Mouse (Mus musculus): ENCODE data around the gene Sec13.

The Sec13 gene

GRCm38 (mm10) chr6:113697222-113698205 lies 43.0 kb downstream of the Sec13 start:
- DNase-seq: peak; percentile 28 to 58

GRCm38 (mm10) chr6:113696582-113697221 lies 43.8 kb downstream of the Sec13 start, which contains the start of gene Tatdn2:
Gene Tatdn2 (plus strand): TSS chr6:113697050.
- DNase-seq: peak; percentile 94 to 98

- DNase-seq: peak in 1 of 2 experiments; percentile 11
Measured at GRCm38 (mm10) chr6:113695766-113696355, 44.7 kb downstream of the Sec13 start.

GRCm38 (mm10) chr6:113695203-113695602 lies 45.3 kb downstream of the Sec13 start:
- DNase-seq: no peak

GRCm38 (mm10) chr6:113693377-113693776 lies 47.2 kb downstream of the Sec13 start:
- no peak for DNase-seq

DNA sequence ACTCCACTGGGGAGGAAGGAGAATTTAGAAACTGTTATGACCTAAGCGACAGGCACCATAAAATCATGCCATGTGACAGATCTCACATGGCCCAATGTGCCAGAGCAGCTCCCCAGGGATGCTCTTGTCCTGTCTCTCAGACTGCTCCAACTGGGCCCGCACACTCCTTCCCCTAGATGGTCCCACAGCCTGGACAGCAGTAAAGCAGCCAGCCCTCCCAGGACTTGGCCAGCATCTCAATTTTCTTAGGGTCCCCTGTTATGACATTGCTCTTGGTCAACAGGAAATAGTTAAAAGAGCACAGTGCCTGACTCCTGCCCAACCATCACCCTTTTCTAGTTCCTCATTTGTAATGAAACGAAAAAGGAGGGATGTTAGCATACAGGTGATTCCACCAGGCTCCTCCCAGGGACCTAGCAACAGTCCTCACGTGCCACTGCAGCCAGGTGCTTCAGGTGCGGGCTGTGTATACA lies 47.8 kb downstream of the Sec13 start:
- DNase-seq: no peak

GRCm38 (mm10) chr6:113691084-113691462 lies 49.5 kb downstream of the Sec13 start:
- no peak for DNase-seq

DNA sequence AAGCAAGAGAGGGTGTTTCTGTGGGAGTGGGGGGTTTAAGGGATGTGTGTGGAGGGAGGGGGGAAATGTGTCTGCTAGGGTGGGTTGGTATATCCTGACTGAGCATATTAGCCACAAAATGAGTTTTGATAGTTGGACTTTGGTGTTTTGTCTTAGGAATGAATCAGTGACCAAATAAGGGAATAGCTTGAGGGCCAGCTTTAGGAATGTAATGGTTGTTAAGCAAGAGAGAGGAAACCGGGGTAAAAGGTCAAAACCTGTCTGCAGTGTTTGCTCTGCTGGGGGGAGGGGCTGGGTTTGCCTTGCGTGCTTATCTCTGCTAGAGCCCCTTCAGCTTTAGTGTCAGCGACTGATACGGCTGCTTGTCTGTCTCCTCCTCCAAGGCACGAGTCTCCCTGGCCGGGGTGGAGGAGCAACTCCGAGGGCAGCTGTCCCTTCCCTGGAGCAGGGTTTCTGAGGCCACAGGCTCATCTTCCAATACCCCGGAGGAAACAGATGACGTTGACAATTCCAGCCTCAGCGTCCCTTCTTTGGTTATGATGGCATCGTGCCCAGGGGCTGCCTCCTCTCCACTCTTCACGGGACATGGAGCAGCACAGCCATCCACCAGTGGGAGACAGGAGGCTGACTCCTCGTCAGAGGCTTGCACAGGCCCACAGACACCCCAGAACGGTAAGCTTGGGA lies 50.0 kb downstream of the Sec13 start:
- peak in 1 of 2 experiments; percentile 34 for DNase-seq

GRCm38 (mm10) chr6:113690008-113690399 lies 50.5 kb downstream of the Sec13 start:
- DNase-seq: no peak

DNA sequence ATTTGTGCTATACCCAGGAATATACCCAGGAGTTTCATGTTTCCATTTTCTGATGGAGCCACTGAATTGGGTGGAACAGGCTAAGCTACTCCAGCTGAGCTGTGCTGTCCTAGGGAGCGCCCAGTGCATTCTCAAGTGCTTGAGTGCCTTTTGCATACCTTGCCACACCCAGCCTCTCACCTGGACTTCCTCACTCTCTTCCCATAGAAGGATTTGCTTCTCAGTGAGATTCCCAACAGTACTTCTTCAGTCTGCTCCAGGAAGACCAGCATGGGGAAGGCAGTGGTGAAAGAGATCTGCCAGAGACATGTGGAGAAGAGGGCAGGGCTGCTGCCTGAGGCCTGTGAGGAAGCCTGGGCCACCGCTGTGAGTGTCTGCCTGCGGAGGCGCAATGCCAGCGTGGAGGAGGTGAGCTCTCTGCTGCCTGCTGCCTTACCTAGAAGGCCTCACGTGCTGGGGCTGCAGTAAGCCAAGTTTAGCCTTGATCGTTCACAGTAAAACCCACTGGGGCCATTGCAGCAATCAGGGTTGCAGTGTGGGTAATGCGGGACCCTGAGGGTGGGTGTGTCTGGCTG lies 53.9 kb downstream of the Sec13 start:
- no peak for DNase-seq

- DNase-seq: no peak
Measured at GRCm38 (mm10) chr6:113683081-113683825, 57.3 kb downstream of the Sec13 start.

DNA sequence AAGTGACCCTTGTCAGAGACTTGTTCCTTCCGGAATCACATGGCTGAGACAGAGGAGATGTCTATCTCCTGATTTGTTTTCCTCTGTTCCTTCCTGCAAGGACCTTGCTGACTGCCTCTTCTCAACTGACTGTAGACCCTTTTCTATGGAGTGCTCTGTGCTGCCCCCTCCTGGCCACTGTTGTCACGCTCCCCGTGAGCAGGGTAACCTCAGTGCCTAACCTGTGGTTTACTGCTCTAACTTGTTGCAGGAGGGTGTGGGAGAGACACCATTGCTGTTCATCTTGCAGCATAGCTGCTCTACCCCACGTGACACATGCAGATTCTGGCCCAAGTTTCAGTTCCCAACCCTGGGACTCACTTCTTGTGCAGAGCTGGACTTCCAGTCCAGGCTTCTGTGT lies 59.3 kb downstream of the Sec13 start:
- DNase-seq: peak; percentile 87 to 92

DNA sequence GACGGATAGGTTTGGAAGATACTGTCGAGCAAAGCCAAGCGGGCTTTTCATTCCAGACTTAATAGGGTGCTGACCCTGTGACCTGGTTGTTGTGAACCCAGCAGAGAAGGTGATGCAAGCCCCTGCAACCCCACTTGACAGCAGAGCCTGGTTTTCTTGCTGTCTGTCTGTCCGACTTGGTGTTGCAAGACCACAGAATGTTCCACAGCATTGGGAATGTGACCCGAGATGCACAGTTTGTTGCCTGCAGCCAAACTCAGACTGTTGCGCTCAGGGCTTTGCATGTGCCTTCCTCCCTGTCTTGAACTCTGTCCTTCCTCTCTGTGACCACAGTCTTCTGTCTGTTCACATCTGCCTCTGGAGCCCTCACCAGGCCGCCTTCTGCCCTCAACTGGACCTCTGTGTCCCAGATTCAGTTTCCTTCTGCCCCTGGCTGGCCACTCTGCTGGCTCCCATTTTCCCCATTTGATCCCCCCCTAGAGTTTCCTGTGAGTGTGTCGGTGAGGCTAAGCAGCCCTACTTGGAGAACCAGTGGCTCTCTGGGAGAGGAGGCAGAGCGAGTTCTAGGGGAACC lies 60.5 kb downstream of the Sec13 start:
- no peak for DNase-seq

- DNase-seq: no peak
Measured at GRCm38 (mm10) chr6:113678246-113679012, 62.1 kb downstream of the Sec13 start.
